Mouse (Mus musculus) liver, adult 2 months (tissue): ENCODE results near the gene H1fnt.

Source experiments
- CTCF ChIP-seq: fragments of 200-500 bp; IDR thresholded peaks from 2 replicates; pipeline ENCODE4 v1.5.1; 2011; ENCODE audit warnings: low read depth, low read length, control low read depth
- POLR2A ChIP-seq: fragments of 200-500 bp; IDR thresholded peaks from 2 replicates; pipeline ENCODE4 v1.6.1; 2011; ENCODE audit warnings: low read length, control low read depth; ENCODE audit not compliant: insufficient read depth; ENCODE audit errors: extremely low read depth

- TF ChIP-seq POLR2A (no peak), CTCF (no peak)
Measured at GRCm38 (mm10) chr15:98222377-98222776, 34.7 kb downstream of the H1fnt start.
